Mouse (Mus musculus): ENCODE data around the gene Gm4767. TPM values are rescaled to one million over a fixed set of nuclear protein-coding genes. Genes with fewer than 3 reads are reported as not detected.
"Not testable (repeated sequence)": the region's sequence is repeated elsewhere in the genome, so short reads cannot be mapped to it uniquely, and the experiment has no call there.

Gm4767 gene
- polyA plus RNA-seq (2017; shearing (Covaris generic)) = 1 to 10 TPM; 6.2 to 6.5 TPM

DNA sequence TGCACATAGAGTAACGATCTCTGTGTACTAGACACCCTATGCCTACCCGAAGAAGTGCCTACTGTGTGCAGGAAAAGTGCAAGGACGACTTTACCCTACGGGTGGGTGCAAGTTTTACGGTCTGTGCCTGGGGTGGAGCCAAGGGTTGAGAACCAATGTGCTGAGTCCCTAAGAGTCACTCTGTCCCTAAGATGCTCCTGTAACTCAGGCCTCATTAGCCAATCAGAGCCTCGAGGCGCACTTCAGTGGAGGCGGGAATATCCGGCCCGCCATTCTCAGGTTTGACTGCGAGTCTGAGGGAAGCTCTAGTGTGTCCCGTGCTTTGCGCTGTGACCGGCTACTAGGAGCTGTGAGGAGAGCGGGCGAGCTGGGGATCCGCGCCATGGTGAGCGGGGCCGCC lies at the start of gene Gm4767:
Gene Gm4767, plus strand, starts transcription at position 288 of the 400 bp plus-strand sequence.
- ATAC-seq = not testable (repeated sequence)

DNA sequence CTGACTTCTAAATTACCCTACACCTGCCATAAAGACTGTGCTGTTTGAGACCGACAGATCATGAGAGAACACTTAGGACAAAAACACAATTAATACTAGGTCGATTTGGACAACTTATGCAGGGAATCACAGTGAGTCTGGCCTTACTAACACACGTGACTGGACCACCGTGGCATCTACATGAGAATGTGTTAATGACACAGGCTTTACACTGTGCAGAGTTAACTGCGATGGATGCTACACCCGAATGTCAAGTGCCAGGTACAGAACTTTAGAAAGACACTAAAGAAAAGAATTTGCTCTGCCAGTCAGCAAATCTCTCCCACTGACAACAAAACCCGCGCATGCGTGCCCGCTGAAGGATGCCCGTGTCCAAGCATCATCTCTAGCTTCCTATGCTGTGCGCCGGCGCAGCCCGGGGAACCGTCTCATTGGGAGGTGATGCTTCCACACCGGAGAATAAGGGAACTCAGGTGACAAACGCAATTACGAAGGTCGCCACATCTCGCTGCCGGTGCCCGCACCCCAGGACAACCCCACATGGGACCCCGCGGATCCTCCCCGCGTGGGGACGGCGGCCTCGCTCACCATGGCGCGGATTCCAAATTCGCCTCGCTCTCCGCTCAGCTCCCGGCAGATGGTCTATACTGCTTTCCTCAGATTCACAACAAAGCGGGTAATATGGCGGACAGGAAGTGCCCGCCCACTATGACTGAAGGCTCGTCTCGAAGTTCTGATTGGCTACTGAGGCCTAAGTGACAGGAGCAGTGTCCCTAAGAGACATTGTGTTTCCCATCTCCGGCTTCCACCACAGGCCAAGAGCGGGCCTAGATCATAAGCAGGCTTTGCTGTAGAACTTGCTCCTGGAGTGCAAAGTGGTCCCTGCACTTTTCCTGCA lies 41.2 kb upstream of the Gm4767 start, which contains the start of gene Gm3055:
Gene Gm3055, minus strand, starts transcription at position 656 of the 898 bp plus-strand sequence.
- peak; percentile 90 for ATAC-seq

DNA sequence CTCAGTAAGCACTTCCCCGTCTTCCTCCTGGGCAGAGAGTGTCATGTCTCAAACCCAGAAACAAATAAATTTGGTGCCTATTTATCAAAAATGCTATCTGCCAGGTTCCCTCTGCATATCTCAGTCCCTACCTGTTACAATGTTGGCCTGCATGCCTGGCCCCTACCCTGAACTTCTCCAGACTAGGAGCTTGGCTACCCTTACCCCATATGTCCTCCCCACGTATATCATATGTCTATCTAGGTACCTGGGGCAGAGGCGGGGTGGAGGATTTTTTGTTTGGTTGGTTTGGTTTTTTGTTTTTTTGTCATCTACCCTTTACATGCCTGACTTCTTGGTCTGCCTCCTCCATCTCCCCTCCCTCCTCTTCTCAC lies 40.6 kb upstream of the Gm4767 start:
- ATAC-seq = not testable (repeated sequence)

DNA sequence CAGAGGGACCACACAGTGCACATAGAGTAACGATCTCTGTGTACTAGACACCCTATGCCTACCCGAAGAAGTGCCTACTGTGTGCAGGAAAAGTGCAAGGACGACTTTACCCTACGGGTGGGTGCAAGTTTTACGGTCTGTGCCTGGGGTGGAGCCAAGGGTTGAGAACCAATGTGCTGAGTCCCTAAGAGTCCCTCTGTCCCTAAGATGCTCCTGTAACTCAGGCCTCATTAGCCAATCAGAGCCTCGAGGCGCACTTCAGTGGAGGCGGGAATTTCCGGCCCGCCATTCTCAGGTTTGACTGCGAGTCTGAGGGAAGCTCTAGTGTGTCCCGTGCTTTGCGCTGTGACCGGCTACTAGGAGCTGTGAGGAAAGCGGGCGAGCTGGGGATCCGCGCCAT lies 34.2 kb downstream of the Gm4767 start:
- ATAC-seq = not testable (repeated sequence)

DNA sequence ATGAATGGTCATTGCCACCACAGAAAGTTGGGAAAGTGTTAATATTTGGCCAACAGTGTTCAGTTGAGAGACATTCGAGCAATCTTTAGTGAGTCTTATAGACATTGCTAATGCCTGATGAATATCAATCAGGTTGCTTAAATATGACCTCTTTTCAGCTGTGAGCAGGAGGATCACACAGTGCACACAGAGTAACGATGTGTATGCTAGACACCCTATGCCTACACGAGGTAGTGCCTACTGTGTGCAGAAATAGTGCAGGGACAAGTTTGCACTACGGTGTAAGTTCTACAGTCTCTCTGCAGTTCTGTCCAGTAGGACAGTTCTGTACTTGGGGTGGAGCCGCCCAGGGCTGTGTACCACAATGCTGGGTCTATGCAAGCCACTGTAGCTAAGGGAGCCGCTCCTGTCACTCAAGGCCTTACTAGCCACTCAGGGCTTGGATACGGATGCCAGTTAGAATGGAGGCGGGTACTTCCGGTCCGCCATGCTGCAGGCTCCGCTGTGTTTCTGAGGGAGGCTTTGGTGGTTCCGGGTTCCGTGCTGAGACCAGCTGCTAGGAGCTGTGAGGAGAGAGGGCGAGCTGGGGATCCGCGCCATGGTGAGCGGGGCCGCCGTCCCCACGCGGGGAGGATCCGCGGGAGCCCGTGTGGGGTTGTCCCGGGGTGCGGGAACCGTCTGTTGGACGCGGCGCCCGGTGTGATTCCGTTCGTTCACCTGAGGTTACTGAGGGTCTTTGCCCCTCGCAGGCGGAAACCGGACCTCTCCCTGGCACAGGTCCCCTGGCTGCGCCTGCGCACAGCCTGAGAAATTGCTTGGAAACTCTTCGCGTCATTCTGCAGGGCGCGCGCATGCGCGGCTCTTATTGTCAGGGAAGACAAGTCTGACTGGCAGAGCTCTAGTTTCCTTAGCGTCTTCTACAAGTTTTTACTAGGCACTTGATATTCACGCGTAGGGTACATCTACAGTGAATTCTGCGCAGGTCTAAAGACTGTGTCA lies 51.7 kb downstream of the Gm4767 start, which contains the start of gene Gm32687:
Gene Gm32687, plus strand, starts transcription at position 526 of the 999 bp plus-strand sequence.
- peak; percentile 98 for ATAC-seq

Other genes starting within 250 kb of the Gm4767 start
- 1 to 10 TPM in 1 of 2 experiments, under 1 TPM in 1; 0.78 to 1.5 TPM for gene Tle2, start 237.6 kb upstream of the Gm4767 start, polyA plus RNA-seq (2017; shearing (Covaris generic))
- under 1 TPM in 1 of 2 experiments, not detected in 1; 0.89 TPM for gene Tle6, start 211.1 kb upstream of the Gm4767 start, polyA plus RNA-seq (2017; shearing (Covaris generic))
- 1 to 10 TPM; 1.5 to 2.5 TPM for gene BC025920, start 205.9 kb upstream of the Gm4767 start, polyA plus RNA-seq (2017; shearing (Covaris generic))
- 10 to 100 TPM; 23.1 TPM for gene Sirt6, start 184.4 kb upstream of the Gm4767 start, polyA plus RNA-seq (2017; shearing (Covaris generic))
- gene Ankrd24, start 183.6 kb upstream of the Gm4767 start, polyA plus RNA-seq (2017; shearing (Covaris generic)) = 1 to 10 TPM; 1.1 to 1.7 TPM
- 1 to 10 TPM; 8.1 to 9.8 TPM for gene Gm10778, start 163.1 kb upstream of the Gm4767 start, polyA plus RNA-seq (2017; shearing (Covaris generic))
- gene Zfp433, start 107.4 kb upstream of the Gm4767 start, polyA plus RNA-seq (2017; shearing (Covaris generic)) = 10 to 100 TPM; 15.0 to 21.5 TPM
- 1 to 10 TPM; 6.6 to 7.3 TPM for gene Gm3055, start 41.0 kb upstream of the Gm4767 start, polyA plus RNA-seq (2017; shearing (Covaris generic))
- gene Gm32687, start 51.7 kb downstream of the Gm4767 start, polyA plus RNA-seq (2017; shearing (Covaris generic)) = 1 to 10 TPM; 5.1 to 5.8 TPM
- gene Zfp781, start 118.3 kb downstream of the Gm4767 start, polyA plus RNA-seq (2017; shearing (Covaris generic)) = 1 to 10 TPM; 4.4 to 4.6 TPM
- 10 to 100 TPM; 12.5 to 13.2 TPM for gene Zfp873, start 235.9 kb downstream of the Gm4767 start, polyA plus RNA-seq (2017; shearing (Covaris generic))

All from activated CD4-positive, CD25-positive, alpha-beta regulatory T cell, adult 4 months (primary cell).